Mouse (Mus musculus): ENCODE measurements around the gene 1190005I06Rik. TPM values are rescaled to one million over a fixed set of nuclear protein-coding genes. Genes with fewer than 3 reads are reported as not detected.

1190005I06Rik gene
- total RNA-seq, 2 experiments from 2014 or later, result 5.1 to 10.0 TPM

GRCm38 (mm10) chr8:120585521-120585920 is 61.9 kb downstream of the 1190005I06Rik start:
- intact Hi-C loops (cut with DNase I), result no loop called here
- DNase-seq, result peak; percentile 73 to 82

DNA sequence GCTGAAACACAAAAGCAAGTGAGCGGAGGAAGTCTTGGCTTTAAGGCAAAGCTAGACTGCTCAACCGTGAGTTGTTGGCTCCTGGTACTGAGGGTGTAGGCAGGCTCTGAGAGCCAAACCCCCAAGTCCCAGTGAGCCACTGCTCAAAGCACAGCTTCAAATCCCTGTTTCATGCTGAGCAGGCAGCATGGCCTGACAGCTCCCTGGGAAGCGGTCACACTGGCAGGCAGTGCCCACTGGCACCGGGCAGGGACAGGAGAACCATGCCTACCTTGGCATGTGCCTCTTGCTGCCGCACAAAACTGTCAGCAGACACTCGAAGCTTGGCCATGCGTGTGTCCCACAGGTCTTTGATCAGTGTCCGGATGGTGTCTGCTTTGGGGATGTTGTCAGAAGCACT is 65.6 kb downstream of the 1190005I06Rik start:
- DNase-seq, result peak; percentile 71 to 75
- intact Hi-C loops (cut with DNase I), result no loop called here

DNA sequence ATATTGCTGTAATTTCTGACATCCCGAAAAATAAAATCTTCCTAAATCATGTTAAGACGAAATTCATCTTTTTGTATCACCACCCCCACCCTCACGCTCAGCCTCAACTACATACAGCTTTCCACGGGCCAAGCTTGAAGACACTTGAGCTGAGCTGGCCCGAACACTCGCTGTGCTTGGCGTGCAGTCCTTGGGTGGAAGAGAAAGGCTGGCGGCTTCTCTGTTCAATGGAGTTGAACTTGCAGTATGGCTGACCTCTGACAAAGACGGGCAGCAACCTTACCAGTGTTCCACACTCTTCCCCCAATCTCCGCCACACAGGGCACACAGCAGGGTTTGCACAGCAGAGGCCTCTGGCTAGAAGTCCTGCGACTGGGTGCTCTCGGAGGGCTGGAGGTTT is 66.1 kb downstream of the 1190005I06Rik start:
- intact Hi-C loops (cut with DNase I), result no loop called here
- no peak for DNase-seq

DNA sequence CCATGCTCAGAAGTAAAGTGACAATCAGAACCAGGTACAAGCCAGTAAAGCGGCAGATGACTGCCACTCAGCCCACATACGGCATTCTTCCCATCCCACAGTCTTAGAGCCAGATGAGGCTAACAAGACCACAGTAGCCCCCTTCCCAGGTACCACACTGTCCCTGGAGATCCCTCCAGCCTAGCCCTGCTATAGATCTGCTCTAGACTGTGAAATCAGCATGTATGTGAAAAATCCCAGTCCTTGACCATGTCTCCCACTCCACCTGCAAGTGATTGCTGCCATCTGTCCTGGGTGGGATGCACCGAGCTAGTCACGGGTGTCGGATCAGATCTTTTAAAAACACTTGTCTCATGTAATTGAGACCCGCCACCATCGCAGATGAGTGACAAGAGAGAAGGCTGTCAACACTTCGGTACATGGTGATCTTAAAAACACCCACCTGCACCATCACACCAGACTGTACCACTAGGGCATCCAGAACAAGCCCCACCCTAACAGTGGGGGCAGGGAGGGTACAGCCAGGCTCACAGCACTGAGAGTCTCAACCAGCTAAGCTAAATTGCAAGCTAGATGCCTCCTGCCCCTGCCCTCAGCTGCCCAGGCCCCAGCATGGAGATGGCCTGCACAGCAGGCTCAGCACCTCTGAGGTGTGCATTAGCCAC is 67.0 kb downstream of the 1190005I06Rik start:
- intact Hi-C loops (cut with DNase I), result no loop called here

DNA sequence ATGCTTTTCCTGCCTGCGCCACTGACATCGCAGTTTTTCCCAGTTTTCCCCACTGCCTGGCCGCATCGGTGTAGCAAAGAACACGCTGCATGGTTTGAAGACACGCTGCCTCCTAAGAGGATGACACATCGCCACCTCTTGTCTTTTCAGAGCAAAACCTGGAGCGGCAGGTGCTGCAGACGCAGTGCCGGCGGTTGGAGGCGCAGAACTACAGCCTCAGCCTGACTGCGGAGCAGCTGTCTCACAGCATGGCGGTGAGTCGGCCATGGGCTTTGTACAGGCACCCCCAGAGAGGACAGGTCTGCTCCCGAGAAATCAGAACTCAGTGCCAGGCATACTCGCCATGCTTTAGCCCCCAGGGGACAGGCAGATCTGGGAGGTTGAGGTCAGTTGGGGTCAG is 69.6 kb downstream of the 1190005I06Rik start:
- DNase-seq, result no peak
- intact Hi-C loops (cut with DNase I), result loop anchor here (10.0 kb wide), 1 partner anchor 403 kb away; the partner anchor contains the start of gene Fam92b

More for the DNA sequence above, 67.0 kb downstream of the 1190005I06Rik start:
- DNase-seq, result no peak

GRCm38 (mm10) chr8:120575801-120576200 is 71.6 kb downstream of the 1190005I06Rik start:
- intact Hi-C loops (cut with DNase I), result loop anchor here (10.0 kb wide), 1 partner anchor 401 kb away; the partner anchor contains the start of gene Fam92b
- no peak for DNase-seq

GRCm38 (mm10) chr8:120574941-120575340 is 72.5 kb downstream of the 1190005I06Rik start:
- intact Hi-C loops (cut with DNase I), result loop anchor here (10.0 kb wide), 1 partner anchor 400 kb away; the partner anchor contains the start of gene Fam92b
- no peak for DNase-seq

GRCm38 (mm10) chr8:120573866-120574265 is 73.6 kb downstream of the 1190005I06Rik start:
- intact Hi-C loops (cut with DNase I), result loop anchor here (10.0 kb wide), 1 partner anchor 399 kb away; the partner anchor contains the start of gene Fam92b
- DNase-seq, result no peak

DNA sequence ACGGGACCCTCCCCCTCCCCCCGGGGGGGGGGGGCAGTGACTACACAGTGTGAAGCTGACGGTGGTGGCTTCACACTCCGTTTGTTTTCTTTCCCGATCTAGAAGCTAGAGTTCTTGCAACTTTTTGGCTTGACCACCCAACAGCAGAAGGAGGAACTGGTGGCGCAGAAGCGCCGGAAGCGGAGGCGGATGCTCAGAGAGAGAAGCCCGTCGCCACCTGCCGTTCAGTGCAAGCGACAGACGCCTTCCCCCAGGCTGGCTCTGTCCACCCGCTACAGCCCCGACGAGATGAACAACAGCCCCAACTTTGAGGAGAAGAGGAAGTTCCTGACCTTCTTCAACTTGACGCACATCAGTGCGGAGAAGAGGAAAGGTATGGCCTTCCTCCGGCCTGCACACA is 74.9 kb downstream of the 1190005I06Rik start:
- intact Hi-C loops (cut with DNase I), result loop anchor here (10.0 kb wide), 1 partner anchor 398 kb away; the partner anchor contains the start of gene Fam92b

DNA sequence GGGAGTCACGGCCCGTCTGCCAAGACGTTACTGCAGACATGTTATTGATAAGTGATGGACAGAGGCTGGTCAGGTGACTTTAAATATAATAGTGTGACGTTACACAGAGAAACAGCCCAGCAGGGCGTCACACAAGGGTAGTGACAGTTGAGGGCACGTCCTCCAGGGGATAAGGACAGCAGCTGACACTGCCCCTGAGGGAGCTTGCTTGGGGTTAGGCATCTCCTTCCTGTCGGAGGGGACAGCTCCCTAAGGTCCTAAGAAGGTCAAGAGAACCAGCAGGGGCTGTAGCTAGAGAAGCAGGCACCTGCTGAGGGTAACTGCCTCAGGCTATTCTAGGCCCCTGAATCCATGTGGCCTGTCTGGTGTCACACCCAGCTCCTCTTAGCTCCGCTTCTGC is 75.9 kb downstream of the 1190005I06Rik start:
- intact Hi-C loops (cut with DNase I), result loop anchor here (2.0 to 10.0 kb wide), 2 partner anchors 27 to 397 kb away; partner anchors contain the start of gene Fam92b
- DNase-seq, result no peak

More for the DNA sequence above, 74.9 kb downstream of the 1190005I06Rik start:
- no peak for DNase-seq

DNA sequence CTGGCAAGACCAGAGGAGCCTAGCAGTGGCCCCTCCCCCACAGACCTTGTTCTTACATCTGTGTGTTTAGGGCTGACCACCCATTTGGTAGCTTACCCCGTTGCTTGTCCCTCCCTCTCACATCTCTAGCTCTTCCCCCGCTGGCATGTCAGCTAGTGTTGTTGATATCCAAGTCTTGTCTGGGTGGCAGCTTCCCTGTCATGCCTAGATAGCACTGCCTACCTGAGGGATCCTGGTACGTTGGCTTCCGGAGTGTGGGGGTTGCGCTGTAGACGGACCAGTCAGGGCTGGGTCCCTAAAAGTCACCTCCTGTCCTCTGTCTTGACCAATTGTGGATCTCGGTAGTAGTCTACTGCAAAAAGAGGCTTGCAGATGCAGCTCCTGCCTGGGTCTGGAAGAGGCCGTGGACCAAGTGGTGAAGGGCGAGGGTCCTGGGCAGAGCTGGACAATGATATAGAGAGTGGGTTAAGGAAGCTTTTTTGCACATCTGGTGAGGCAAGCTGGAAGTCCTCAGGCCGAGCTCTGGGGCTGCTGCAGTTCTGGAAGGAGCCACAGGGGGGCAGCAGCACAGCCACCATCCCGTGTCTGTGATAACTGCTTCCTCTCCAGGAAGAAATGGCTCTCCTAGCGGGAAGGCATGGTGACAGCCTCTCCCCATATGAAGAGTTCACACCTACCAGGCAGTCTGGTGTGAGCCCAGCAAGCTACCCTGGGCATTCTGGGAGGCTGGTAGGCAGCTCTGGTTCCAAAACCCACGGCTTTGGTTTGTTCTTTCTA is 77.3 kb downstream of the 1190005I06Rik start:
- intact Hi-C loops (cut with DNase I), result loop anchor here (2.0 to 10.0 kb wide), 2 partner anchors 29 to 395 kb away; partner anchors contain the start of gene Fam92b
- DNase-seq, result peak; percentile 86 to 90

DNA sequence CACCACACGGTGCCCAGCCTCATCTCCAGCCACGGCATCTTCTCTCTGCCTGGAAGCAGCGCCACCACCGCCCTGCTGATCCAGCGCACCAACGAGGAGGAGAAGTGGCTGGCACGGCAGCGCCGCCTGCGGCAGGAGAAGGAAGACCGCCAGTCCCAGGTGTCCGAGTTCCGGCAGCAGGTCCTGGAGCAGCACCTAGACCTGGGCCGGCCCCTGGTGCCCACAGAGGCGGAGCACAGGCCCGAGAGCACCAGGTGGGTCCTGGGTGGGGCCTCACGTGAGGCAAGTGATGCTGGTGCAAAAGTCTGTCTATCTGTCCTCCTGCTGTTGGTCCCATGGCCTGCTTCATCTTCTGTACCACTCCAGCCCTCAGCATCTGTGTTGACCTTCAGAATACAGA is 78.3 kb downstream of the 1190005I06Rik start:
- intact Hi-C loops (cut with DNase I), result no loop called here
- DNase-seq, result no peak

- intact Hi-C loops (cut with DNase I), result no loop called here
- no peak for DNase-seq
Measured at GRCm38 (mm10) chr8:120568164-120568798, 79.2 kb downstream of the 1190005I06Rik start.

- DNase-seq, result no peak
Measured at GRCm38 (mm10) chr8:120567731-120568130, 79.7 kb downstream of the 1190005I06Rik start.

DNA sequence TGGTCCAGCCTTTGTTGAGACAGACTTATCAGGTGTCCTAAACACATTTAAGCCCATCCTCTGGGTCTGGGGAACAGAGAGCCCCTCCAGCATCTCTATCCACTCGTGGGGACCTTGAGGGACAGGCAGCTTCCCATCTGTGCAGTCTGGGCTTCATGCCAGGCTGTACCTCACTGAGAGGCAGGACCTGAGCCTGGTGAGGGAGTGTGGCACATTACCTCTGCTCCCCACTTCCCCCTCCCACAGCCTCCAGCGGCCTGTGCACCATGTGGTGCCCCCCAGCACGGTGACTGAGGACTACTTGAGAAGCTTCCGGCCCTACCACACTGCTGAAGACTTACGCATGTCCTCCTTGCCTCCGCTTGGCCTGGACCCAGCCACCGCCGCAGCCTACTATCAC is 80.8 kb downstream of the 1190005I06Rik start:
- intact Hi-C loops (cut with DNase I), result no loop called here
- DNase-seq, result no peak

More at GRCm38 (mm10) chr8:120567731-120568130, 79.7 kb downstream of the 1190005I06Rik start:
- intact Hi-C loops (cut with DNase I), result no loop called here

- DNase-seq, result no peak
- intact Hi-C loops (cut with DNase I), result no loop called here
Measured at GRCm38 (mm10) chr8:120565151-120565711, 82.2 kb downstream of the 1190005I06Rik start.

DNA sequence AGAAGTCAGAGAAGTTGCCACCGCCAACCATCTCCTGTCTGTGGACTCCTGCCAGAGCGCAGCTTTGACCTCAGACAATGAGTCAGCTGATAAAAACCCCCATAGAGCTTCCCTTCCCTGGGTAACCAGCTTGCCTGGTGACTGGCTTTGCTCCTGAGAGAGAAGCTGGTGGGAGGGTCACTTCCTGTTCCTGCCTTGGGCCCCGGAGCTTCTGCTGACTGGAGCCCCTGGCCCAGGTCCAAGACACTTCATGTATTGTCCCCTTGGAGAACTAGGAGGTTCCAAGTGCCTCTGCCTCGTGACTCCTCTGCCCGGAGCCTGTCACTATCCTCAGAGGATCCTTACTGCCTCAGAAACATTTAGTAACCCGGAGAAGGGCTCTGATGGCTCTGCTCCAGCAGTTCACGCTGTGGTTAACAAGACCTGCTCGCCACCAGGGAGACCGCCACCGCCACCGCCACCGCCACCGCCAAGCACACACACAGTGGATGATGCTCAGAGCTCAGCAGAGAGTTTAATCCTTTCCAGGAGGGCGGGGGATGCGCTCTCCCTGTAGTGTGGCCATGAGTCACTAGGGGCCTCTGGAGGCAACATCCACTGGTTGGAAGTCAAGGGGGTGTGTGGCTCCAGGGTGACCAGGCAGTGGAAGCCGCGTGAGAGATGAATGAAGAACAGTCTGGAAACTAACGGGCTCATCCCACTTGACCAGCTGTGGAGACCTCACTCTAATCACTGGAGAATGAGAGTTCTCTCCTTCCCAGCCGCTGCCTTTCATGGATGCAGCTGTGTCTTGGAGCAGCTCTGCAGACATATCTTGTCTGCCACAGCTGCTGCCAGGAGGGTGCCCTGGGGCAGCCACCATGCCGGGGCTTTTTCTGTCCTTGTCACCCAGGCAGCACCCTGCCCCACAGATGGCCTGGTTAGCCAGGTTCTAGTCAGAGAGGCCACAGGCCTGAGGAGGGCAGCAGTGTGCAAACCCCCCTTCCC is 83.3 kb downstream of the 1190005I06Rik start:
- peak; percentile 93 for DNase-seq
- intact Hi-C loops (cut with DNase I), result no loop called here

GRCm38 (mm10) chr8:120563348-120563724 is 84.1 kb downstream of the 1190005I06Rik start:
- no peak for DNase-seq
- intact Hi-C loops (cut with DNase I), result no loop called here

DNA sequence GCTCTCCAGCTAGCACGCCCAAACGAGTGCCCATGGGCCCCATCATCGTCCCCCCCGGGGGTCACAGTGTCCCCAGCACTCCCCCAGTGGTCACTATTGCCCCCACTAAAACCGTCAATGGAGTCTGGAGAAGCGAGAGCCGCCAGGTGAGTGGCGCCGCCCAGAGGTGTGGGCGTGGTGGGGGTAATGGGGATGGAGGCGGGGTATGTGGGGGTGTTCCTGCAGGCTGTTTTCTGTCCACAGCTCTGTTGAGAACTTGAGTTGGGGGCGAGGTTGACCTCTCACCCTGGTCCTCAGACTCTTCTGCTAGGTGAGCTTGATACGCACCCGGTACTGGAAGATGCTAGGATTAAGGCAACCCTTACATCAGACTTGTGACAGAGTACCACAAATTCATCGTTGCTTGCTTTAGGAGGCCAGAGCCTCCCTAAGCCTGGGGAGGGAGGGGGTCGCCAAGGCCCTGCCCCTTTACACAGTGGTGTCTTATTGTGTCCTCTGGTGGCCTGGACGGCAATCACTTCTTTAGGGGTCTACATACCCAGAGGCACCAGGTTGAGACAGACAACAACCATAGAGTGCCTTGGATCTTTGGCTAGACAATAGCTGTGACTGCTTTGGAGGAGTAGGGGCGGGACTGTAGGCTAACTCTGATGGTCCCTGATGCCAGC is 84.6 kb downstream of the 1190005I06Rik start:
- intact Hi-C loops (cut with DNase I), result no loop called here
- no peak for DNase-seq

Measured in heart, postnatal 10 days (tissue).